Mouse (Mus musculus): Measurements from ENCODE around the gene 2410131K14Rik.

2410131K14Rik gene

DNA sequence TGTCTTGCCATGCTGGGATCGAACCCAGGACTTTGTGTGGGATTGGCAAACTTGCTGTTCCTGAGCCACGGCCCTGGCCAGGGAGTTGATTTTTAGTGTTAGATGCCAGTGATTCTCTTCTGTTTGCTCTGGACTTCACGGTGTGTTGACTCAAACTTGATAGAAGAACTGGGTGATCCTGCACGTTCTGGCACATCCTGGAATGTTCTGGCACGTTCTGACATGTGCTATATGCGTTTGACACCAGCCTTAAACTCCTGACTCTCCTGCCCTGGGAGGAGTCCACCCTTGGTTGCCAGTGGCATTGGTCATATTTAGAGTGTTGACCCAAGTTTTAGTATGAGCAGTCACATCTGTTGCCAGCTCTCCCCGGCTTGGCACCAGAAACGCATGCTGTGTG, 17.4 kb downstream of the 2410131K14Rik start:
- DNase-seq, result no peak

DNA sequence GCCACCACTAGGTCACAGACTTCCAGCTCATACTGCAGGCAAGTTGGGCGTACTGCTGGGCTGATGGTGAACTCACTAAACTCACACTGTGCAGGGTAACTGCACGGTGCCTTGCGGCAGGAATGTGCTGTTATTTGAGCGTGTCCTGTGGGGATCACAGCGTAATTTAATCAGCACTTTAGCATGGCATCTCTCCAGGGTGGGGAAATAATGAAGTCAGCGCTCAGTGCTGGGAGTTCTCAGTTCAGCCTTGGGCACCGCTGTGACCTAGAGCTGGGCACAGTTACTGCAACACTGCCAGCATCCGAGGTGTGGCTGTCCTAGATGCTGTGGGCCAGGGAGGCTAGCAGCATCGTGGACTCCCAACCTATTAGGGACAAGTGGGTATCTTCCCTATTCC, 19.3 kb downstream of the 2410131K14Rik start:
- no peak for DNase-seq

DNA sequence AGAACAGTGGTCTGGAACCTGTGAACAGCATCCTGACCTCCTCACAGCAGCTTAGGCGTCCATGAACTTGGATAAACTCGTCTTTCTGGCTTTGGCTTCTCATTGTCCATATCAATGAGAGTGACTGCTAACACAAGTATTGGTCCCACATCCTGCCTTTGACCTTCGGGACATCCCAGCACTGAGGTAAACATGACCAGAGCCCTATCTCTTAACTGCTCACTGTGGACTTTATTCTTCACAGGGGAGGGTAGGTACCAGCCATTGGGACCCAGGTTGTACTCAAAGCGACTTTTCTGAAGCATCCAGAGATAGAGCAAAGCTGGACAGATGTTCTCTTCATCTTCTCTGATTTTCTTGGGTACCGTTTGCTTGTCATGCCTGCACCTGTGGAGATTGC, 20.3 kb downstream of the 2410131K14Rik start:
- no peak for DNase-seq

- DNase-seq, result no peak
Measured at GRCm38 (mm10) chr5:118266309-118266708, 21.3 kb downstream of the 2410131K14Rik start.

DNA sequence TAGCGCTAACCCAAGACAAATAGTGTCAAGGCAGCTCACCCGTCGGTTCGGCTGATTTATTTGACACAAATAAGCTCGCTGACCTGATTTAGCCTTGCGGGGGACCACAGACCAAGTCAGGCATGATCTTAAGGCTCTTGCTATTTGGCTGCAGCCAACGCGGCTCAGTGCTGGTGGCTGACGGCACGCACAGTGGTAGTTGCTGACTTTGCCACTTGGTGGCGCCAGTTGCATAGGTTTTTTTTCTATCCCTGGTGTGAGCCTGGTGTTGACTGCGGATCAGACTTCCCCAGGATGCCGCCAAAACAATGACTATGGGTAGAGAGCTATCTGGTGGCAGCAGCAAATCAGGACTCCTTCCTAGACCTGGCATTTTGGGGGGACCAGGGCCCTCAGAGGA, 24.0 kb downstream of the 2410131K14Rik start:
- DNase-seq, result peak; percentile 90 to 94

DNA sequence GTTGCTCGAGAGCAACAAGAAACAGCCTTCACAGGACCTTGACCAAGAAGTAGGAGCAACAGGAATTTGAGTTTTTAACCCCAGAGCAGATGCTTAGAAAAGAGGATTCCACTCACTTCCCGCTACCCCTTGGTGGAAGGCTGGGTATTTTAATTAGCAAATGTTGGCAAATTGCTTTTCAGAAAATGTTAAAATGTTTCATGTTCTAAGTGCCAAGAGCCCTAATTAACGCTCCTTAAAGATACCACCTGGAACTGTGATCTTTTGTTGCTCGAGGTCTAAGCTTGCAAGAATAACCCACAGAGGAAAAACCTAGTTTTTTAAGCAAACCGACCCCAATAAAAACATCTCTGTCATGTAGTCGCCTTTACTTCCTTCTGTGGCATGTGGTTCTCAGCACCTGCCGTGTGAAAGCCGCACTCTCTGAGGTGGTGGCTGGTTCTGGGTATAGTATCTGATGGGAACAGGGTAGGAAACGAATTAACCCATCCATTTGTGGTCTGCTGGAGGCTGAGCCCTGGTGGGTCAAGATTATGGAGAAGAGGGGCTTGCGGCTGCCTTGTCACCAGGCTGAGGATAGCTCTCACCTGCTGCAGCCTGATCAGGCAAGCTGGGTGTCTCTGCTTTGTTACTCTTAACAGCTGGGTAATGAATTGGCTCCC, 26.6 kb downstream of the 2410131K14Rik start:
- no peak for DNase-seq

- DNase-seq, result no peak
Measured at GRCm38 (mm10) chr5:118273446-118273845, 28.4 kb downstream of the 2410131K14Rik start.

GRCm38 (mm10) chr5:118274546-118274945, 29.5 kb downstream of the 2410131K14Rik start:
- DNase-seq, result no peak

DNA sequence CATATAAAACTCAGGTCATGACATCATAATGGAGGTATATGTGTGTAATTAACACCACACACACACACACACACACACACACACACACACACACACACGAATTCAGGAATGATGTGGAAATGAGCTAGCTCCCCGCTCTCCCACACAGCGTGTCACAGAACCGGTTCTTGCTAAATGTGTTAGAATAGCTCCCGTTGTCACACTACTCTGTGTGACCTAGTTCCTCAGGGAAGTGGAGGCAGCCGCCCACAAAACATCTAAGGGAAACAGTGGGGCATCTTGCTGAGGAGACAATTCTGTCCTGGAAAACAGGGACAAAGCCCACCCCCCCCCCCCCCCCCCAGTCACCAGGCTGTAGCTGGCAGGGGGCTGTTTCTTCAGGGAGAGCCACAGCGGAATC, 31.3 kb downstream of the 2410131K14Rik start:
- DNase-seq, result no peak

DNA sequence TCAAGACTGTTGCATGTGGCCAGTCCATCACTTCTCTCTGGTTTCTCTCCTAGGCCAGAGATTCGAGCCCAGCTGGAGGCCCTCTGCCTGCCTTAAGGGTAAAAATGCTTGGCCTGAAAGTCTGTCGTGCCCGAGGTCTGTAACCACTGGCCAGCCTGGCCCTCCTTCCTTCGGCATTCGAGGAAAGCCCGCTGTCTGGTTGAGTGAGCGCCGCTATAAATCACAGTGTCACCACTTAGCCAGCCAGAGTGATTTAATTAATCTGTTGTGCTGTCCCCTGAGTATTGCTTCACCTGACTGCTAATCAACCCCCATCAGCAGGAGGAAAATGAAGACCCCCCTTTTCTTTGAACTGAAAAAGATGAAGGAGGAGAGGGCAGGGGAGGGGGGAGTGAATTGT, 31.7 kb downstream of the 2410131K14Rik start:
- no peak for DNase-seq

GRCm38 (mm10) chr5:118277741-118278495, 32.9 kb downstream of the 2410131K14Rik start:
- no peak for DNase-seq

- DNase-seq, result no peak
Measured at GRCm38 (mm10) chr5:118291453-118291852, 46.4 kb downstream of the 2410131K14Rik start.

- no peak for DNase-seq
Measured at GRCm38 (mm10) chr5:118292476-118292875, 47.4 kb downstream of the 2410131K14Rik start.

DNA sequence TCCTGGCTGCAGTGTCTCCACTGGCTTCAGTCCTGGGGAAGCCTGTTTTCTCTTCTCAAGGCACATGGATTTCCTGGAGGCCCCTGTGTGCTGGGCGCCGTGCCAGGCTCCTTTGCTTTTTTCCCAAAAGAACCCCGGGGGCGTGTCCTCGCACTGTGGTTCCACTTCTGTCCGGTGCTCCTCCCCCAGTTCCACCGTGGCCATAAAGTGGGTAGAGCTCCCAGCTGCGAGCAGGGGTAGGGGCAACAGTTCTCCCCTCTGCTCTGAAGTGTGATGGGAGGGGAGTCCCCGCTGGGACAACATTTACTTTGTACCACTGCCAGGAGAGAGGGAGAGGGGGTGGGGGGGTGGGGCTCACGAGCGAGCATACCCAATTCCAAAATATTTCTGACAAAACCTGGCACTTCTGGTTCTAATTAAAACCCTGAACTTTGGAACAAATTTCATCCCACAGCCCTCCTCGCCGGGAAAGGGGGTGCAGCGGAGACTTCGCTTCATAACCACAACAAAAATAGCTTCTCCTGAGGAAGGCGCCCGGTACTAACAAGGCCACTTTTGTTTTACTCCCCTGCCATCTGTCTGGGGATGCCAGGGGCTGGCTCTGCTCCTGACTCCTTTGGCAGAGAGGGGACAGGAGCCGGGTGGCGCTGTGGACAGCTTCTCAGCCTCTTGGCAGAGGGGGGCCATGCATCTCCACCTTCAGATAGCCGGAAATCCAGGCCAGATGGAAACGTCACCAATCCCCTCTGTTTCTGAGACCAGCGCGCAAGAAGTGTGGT, 49.2 kb downstream of the 2410131K14Rik start:
- DNase-seq, result peak; percentile 70 to 75

GRCm38 (mm10) chr5:118294865-118295258, 49.8 kb downstream of the 2410131K14Rik start:
- no peak for DNase-seq

- DNase-seq, result no peak
Measured at GRCm38 (mm10) chr5:118297338-118297746, 52.3 kb downstream of the 2410131K14Rik start.

GRCm38 (mm10) chr5:118299720-118300400, 54.8 kb downstream of the 2410131K14Rik start:
- no peak for DNase-seq

GRCm38 (mm10) chr5:118302466-118303155, 57.6 kb downstream of the 2410131K14Rik start:
- no peak for DNase-seq

DNA sequence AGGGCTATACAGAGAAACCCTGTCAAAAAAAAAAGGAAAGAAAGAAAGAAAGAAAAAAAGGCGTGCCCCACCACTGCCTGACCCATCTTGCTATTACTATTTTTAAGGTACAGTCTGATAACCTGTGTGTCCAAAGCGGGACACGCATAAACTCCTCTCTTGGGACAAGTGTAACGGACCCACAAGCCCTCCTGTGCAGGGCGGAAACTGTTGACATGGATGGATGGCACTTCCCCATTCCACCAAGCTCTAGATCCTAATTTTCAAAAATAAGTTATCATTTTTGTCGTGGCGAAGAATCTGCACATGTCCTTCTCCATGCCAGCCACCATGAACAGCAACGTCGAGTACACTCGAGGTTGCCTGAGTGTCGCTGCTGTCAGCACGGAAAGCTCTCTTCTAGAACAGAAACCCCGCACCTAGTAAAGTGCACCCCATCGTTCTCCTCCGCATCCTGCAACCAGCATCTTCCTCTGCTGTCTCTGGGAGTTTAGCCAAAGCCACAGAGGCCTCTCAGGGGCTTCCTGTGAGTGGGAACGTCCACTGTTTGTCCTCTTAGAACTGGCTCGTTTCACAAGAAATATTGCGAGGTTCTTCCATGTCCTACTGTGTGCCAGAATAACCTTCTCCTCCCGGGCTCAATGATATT, 60.1 kb downstream of the 2410131K14Rik start:
- DNase-seq, result no peak

DNA sequence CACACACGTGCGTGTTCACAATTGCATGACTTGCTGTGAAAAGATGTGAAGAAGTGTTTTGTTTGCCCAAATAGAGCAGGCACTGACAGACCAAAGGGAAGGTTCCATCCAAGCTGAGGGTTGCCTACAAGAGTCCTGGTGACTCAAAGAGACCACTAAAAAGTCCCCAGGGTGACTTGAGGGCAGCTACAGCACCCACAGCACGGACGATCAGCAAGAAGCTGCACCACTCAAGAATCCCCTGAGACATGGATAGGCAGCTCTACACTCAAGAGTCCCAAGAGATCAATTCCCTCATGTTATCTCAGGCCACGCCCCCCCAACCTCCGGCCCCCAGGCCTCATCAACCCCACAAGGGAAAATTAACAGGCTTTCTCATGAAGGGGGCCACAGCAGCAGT, 65.4 kb downstream of the 2410131K14Rik start:
- no peak for DNase-seq

DNA sequence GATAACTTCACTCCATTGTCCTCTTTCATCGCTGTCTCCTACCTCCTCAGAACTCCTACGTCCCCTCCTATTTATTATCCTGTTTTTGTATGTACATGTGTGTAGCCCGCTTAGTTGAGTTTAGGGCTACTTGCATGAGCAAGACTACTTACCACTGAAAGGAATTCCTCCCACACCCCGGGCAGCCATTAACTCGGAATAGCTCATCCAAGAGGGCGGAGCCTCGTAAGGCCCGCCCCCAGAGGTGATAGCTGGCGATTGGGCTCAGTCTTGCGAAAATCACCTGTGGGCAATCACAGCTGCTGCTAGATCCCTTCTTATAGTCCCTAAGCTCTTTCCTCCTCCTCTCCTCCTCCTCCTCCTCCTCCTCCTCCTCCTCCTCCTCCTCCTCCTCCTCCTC, 66.2 kb downstream of the 2410131K14Rik start:
- no peak for DNase-seq

DNA sequence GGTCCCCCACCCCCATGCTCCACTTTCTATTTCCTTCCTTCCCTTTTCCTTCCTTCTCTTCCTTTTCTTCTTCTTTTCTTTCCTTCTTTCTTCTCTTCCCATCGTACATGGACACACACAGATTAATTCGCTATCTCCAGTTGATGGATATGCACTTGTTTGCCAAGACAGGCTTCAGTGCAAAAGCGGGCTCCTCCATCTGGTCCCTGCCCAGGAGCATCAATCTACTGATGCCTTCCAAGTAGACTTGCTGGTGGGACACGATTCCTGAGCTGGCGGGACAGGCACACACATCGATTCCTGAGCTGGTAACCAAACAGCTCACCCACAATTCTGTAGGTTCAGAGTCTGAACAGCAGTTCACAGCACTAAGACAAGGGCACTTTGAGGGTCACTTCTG, 68.7 kb downstream of the 2410131K14Rik start:
- DNase-seq, result no peak

Measured in cerebellum, adult 18-20 months (tissue).